Mouse (Mus musculus) liver, embryonic 15.5 days (tissue): ENCODE data around the gene Mrps23. TPM values are rescaled to one million over a fixed set of nuclear protein-coding genes. Genes with fewer than 3 reads are reported as not detected.

Source experiments
- ATAC-seq: fragments of 200-750 bp; cut with Nextera tagmentation; 2 replicates; pipeline ENCODE4 v1.8.0; 2017; ENCODE audit warnings: moderate number of reproducible peaks, mild to moderate bottlenecking, moderate library complexity; ENCODE audit not compliant: insufficient read depth
- H3K27ac ChIP-seq: fragments of 300-500 bp; sonication (generic); replicated peaks from 2 replicates; pipeline ENCODE4 v1.5.1; 2015; ENCODE audit warnings: mild to moderate bottlenecking, inconsistent platforms
- H3K27me3 ChIP-seq: fragments of 300-500 bp; sonication (generic); 2 replicates; pipeline ENCODE4 v1.6.1; 2015; ENCODE audit warnings: mild to moderate bottlenecking, inconsistent platforms
- H3K36me3 ChIP-seq: fragments of 300-500 bp; sonication (generic); replicated peaks from 2 replicates; pipeline ENCODE4 v1.6.1; 2015; ENCODE audit warnings: moderate library complexity, mild to moderate bottlenecking, inconsistent platforms
- H3K4me1 ChIP-seq: fragments of 300-500 bp; sonication (generic); replicated peaks from 2 replicates; pipeline ENCODE4 v1.6.1; 2015; ENCODE audit warnings: inconsistent platforms
- H3K4me2 ChIP-seq: fragments of 300-500 bp; sonication (generic); 2 replicates; pipeline ENCODE4 v1.6.1; 2015; ENCODE audit warnings: moderate library complexity, mild to moderate bottlenecking, inconsistent platforms
- H3K4me3 ChIP-seq: fragments of 300-500 bp; sonication (generic); replicated peaks from 2 replicates; pipeline ENCODE4 v1.5.1; 2015; ENCODE audit warnings: mild to moderate bottlenecking, inconsistent platforms
- H3K9ac ChIP-seq: fragments of 300-500 bp; sonication (generic); 2 replicates; pipeline ENCODE4 v1.6.1; 2015; ENCODE audit warnings: moderate library complexity, mild to moderate bottlenecking, inconsistent platforms
- H3K9me3 ChIP-seq: fragments of 300-500 bp; sonication (generic); replicated peaks from 2 replicates; pipeline ENCODE4 v1.6.1; 2016; ENCODE audit warnings: inconsistent platforms
- WGBS: fragments of 180-500 bp; shearing (Covaris S2); methylation state at CpG from one replicate; pipeline ENCODE4 v1.1.7; 2015; ENCODE audit warnings: mixed read lengths; ENCODE audit not compliant: insufficient replicate concordance; 5-methylcytosine and 5-hydroxymethylcytosine counted together
- polyA plus RNA-seq: library from polyadenylated mRNA; unstranded; fragments of >200 nt; fragmentation: Nextera tagmentation; extraction: Ambion mirVana; gene quantifications from 2 replicates; pipeline ENCODE4 v1.2.1, GENCODE M21; 2015

Mrps23 gene
- polyA plus RNA-seq, 1 experiment from 2014 or later, result 26.9 TPM

GRCm38 (mm10) chr11:88213757-88214156 is 9.6 kb downstream of the Mrps23 start:
- Histone ChIP-seq H3K9me3 (no peaks in the 10 kb centered on the region), H3K4me2 (no peak overlapping the region), H3K4me3 (no peak overlapping the region), H3K4me1 (no peaks in the 10 kb centered on the region; the same call in 1 of the 2 replicates), H3K27ac (no peak overlapping the region), H3K9ac (no peak overlapping the region), H3K36me3 (peaks cover 31% of the 10 kb centered on the region), H3K27me3 (0 out of 2 replicates have a peak, but pooled peaks cover 5% of the 10 kb centered on the region)
- WGBS, result 33% methylated on average over 6 of the region's 6 CpGs
- no peak for ATAC-seq

DNA sequence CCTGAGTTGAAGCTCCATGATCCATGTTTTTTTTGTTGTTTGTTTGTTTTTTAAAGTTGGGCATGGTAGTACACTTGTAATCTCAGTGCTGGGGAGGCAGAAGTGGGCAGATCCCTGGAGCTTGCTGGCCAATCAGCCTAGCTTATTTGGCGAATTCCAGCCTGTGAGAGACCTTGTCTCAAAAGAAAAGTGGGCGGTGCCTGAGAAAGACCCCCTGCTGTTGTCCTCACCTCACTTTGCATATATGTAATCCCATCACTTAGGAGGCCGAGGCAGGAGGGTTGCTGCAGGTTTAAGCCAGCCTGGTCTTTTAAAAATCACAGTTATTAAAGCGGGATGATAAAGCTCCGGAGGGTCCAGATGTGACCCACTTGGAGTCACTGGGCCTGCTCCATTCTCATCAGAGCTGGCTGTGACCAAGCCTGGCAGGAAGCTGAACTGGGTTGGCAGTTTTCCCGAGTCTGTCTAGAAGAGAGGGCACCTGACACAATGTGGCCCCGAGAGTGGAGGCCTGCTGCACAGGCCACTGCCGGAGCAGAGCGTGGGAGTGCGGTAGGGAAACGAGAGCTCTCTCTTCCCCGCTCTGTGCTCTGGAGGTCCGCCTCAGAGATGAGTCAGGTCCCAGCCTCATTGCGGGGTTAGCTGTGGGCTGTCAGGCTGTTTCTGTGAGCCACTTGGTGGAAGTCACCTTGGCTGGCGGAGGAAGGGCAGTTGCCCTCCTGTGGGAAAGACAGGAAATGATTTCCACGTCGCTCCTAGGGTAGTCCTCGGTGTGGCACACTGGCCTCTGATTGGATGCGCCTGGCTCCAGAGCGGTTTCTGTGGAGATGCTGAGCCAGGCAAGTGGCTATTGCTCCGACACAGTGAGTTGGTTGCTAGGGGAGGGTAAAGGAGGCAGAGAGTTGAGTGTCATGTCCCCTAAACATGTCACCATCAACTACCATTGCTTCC is 11.0 kb downstream of the Mrps23 start:
- Histone ChIP-seq H3K9me3 (no peaks in the 10 kb centered on the region), H3K27me3 (0 out of 2 replicates have a peak, but pooled peaks cover 5% of the 10 kb centered on the region), H3K27ac (no peak overlapping the region), H3K4me1 (no peaks in the 10 kb centered on the region; the same call in 1 of the 2 replicates), H3K4me3 (no peak overlapping the region), H3K9ac (no peak overlapping the region), H3K4me2 (no peak overlapping the region), H3K36me3 (peaks cover 17% of the 10 kb centered on the region)
- ATAC-seq, result no peak
- 50% methylated on average over 21 of the region's 21 CpGs for WGBS

GRCm38 (mm10) chr11:88216231-88216685 is 12.1 kb downstream of the Mrps23 start:
- Histone ChIP-seq H3K4me1 (no peaks in the 10 kb centered on the region; the same call in 1 of the 2 replicates), H3K27ac (no peak overlapping the region), H3K4me2 (no peak overlapping the region), H3K36me3 (peaks cover 6% of the 10 kb centered on the region; the same call in 1 of the 2 replicates), H3K27me3 (0 out of 2 replicates have a peak, but pooled peaks cover 5% of the 10 kb centered on the region), H3K4me3 (no peak overlapping the region), H3K9me3 (no peaks in the 10 kb centered on the region), H3K9ac (no peak overlapping the region)
- ATAC-seq, result no peak
- 22% methylated on average over 10 of the region's 10 CpGs for WGBS

DNA sequence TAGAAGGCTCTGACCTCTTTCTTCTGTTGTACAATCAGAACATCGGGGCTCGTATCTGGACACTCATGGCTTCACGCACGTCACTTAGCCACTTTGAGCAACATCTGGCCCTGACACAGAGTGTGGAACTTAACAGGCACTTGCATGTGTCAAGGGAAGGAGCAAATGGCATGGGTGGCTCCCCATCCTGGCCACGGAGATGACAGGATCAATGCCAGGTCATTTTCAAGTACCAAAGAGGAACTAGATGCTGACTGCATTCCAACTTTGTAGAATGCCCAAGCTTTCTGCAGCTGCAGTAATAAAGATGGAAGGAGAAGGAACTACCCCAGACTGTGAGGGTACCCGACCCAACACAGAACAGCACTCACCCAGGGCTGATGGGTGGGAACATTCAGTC is 14.0 kb downstream of the Mrps23 start:
- H3K9me3 ChIP-seq, result no peaks in the 10 kb centered on the region
- H3K4me1 ChIP-seq, result no peaks in the 10 kb centered on the region; the same call in 1 of the 2 replicates
- ATAC-seq, result no peak
- H3K27ac ChIP-seq, result no peak overlapping the region
- no peak overlapping the region for H3K4me2 ChIP-seq
- H3K4me3 ChIP-seq, result no peak overlapping the region
- H3K27me3 ChIP-seq, result 0 out of 2 replicates have a peak, but pooled peaks cover 5% of the 10 kb centered on the region
- no peaks in the 10 kb centered on the region for H3K36me3 ChIP-seq
- WGBS, result 67% methylated on average over 6 of the region's 6 CpGs
- no peak overlapping the region for H3K9ac ChIP-seq

- no peak for ATAC-seq
Observed at GRCm38 (mm10) chr11:88218586-88218985, 14.4 kb downstream of the Mrps23 start.

GRCm38 (mm10) chr11:88221929-88222475 is 17.8 kb downstream of the Mrps23 start:
- Histone ChIP-seq H3K9ac (no peak overlapping the region), H3K4me2 (no peak overlapping the region), H3K4me3 (no peak overlapping the region), H3K36me3 (no peaks in the 10 kb centered on the region), H3K27me3 (no peaks in the 10 kb centered on the region), H3K9me3 (no peaks in the 10 kb centered on the region), H3K27ac (no peak overlapping the region), H3K4me1 (no peaks in the 10 kb centered on the region)
- no peak for ATAC-seq
- 77% methylated on average over 15 of the region's 15 CpGs for WGBS

More at GRCm38 (mm10) chr11:88218586-88218985, 14.4 kb downstream of the Mrps23 start:
- H3K36me3 ChIP-seq, result no peaks in the 10 kb centered on the region
- H3K9ac ChIP-seq, result no peak overlapping the region
- H3K27ac ChIP-seq, result no peak overlapping the region
- H3K4me3 ChIP-seq, result no peak overlapping the region
- H3K9me3 ChIP-seq, result no peaks in the 10 kb centered on the region
- no peaks in the 10 kb centered on the region; the same call in 1 of the 2 replicates for H3K4me1 ChIP-seq
- H3K4me2 ChIP-seq, result no peak overlapping the region
- WGBS, result 52% methylated on average over 7 of the region's 7 CpGs
- 0 out of 2 replicates have a peak, but pooled peaks cover 5% of the 10 kb centered on the region for H3K27me3 ChIP-seq

DNA sequence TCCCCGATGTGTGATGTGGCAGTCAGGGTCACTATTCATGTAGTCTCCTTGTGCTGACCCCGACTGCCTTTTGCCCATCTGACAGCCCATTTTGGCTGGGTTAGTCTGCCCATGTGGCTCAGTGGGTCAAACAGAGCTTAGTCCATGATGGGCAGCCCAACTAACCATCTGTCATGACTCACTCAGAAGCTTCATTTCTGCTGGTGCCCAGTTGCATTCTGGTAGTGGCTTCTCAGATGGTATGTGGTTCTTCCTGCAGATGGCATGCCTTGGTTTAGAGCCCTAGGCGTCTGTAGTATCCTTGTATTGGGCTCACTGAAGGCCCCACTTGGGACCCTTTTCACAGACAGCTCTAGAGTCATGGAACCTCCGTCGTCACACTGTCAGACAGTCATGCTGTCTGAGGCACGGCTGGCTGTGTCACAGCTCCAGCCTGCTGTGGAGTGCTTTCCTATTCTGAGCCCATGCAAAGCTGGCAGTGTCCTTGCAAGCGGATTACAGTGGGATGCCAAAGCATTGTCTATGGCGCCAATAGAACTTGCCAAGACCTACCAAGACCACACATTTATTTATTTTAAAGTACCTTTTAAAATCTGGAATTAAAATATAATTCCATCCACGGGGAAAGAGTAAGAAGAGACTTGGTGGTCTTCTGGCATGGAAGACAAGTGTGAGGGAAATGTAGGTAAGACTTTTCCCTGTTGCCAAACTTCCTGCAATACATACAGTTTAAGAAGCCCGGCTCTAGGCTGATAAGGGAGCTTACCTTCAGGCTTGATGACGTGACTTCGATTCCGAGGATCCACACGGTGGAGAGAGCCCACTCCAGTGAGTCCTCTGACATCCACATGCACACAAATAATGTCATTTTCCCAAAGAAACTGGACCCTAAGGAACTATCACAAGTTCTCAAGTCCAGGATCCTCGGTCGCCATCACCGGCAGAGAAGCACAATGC is 23.1 kb downstream of the Mrps23 start:
- Histone ChIP-seq H3K9ac (no peak overlapping the region), H3K4me1 (no peaks in the 10 kb centered on the region), H3K27me3 (no peaks in the 10 kb centered on the region), H3K27ac (no peak overlapping the region), H3K4me3 (no peak overlapping the region), H3K9me3 (no peaks in the 10 kb centered on the region), H3K4me2 (no peak overlapping the region), H3K36me3 (no peaks in the 10 kb centered on the region)
- 73% methylated on average over 17 of the region's 17 CpGs for WGBS
- ATAC-seq, result no peak

GRCm38 (mm10) chr11:88231213-88231790 is 27.1 kb downstream of the Mrps23 start:
- Histone ChIP-seq H3K9ac (no peak overlapping the region), H3K4me1 (peaks cover 19% of the 10 kb centered on the region), H3K27ac (no peak overlapping the region), H3K4me2 (no peak overlapping the region), H3K9me3 (no peaks in the 10 kb centered on the region), H3K4me3 (no peak overlapping the region), H3K27me3 (no peaks in the 10 kb centered on the region), H3K36me3 (no peaks in the 10 kb centered on the region)
- WGBS, result 61% methylated on average over 4 of the region's 4 CpGs
- no peak for ATAC-seq

DNA sequence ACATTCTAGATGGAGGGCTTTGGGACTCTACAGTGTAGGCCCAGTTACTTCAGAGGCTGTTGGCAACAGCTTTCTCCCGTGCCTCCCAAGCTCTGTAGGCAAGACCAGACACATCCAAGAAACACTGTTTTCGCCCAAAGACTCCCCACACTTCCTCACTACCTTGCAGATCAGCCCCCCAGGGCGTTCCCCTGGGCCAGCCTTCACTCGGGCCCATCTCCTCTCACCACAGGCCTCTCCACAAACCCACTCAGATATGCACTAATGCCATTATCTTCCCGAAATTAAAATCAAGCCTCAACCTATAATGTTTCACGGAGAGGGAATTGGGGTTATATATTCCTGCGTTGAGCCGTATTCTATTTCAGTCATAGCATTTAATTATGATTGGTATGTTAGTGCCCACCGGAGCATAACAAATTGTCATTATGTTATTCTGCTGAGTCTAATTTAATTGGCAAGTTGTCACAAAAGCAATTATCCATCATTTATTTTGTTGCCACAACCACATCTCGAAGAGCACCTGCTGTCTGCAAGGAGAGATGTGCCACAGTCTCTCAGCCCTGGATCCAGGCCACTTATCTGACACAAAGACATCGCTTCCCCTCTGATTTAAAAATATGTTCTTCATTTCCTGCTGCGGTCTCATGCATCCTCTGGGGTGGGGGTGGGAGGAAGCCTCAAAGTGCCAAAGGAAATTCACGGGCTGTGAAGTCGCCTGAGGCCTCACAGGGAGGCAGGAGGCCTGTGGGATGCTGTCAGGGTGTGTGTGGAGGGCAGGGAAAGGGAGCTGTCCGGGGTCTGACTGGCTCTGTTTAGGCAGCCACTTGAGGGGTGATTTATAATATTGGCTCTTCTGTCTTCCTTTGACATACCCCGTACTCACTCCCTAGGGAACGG is 29.6 kb downstream of the Mrps23 start:
- H3K4me1 ChIP-seq, result peaks cover 19% of the 10 kb centered on the region
- H3K4me2 ChIP-seq, result no peak overlapping the region; the same call in 1 of the 2 replicates
- H3K36me3 ChIP-seq, result no peaks in the 10 kb centered on the region
- WGBS, result 15% methylated on average over 17 of the region's 17 CpGs
- H3K27me3 ChIP-seq, result no peaks in the 10 kb centered on the region
- ATAC-seq, result no peak
- no peak overlapping the region for H3K4me3 ChIP-seq
- H3K9ac ChIP-seq, result no peak overlapping the region
- H3K9me3 ChIP-seq, result no peaks in the 10 kb centered on the region
- no peak overlapping the region for H3K27ac ChIP-seq
